Mouse (Mus musculus) liver, postnatal 0 days (tissue): ENCODE measurements around the gene Hoxb8. TPM values are rescaled to one million over a fixed set of nuclear protein-coding genes. Genes with fewer than 3 reads are reported as not detected.

Source experiments
- ATAC-seq: fragments of 200-750 bp; cut with Nextera tagmentation; 2 replicates; pipeline ENCODE4 v1.8.0; 2017; ENCODE audit warnings: mild to moderate bottlenecking, moderate library complexity
- DNase-seq: peaks from one replicate; pipeline ENCODE4 v3.0.0-alpha.2; 2016
- H3K27ac ChIP-seq: fragments of 300-500 bp; sonication (generic); 2 replicates; pipeline ENCODE4 v1.5.1; 2014; ENCODE audit warnings: antibody characterized with exemption, moderate library complexity, mild to moderate bottlenecking, low read depth
- H3K27me3 ChIP-seq: fragments of 300-500 bp; sonication (generic); 2 replicates; pipeline ENCODE4 v1.6.1; 2014; ENCODE audit warnings: low read length, control low read depth, mixed read lengths; ENCODE audit not compliant: insufficient read depth
- H3K36me3 ChIP-seq: fragments of 300-500 bp; sonication (generic); replicated peaks from 2 replicates; pipeline ENCODE4 v1.6.1; 2014; ENCODE audit warnings: mild to moderate bottlenecking, control low read depth, low read length, moderate library complexity, mixed read lengths; ENCODE audit not compliant: insufficient read depth
- H3K4me1 ChIP-seq: fragments of 300-500 bp; sonication (generic); 2 replicates; pipeline ENCODE4 v1.6.1; 2014; ENCODE audit warnings: antibody characterized with exemption, mild to moderate bottlenecking, control low read depth; ENCODE audit not compliant: insufficient read depth
- H3K4me2 ChIP-seq: fragments of 300-500 bp; sonication (generic); 2 replicates; pipeline ENCODE4 v1.6.1; 2014; ENCODE audit warnings: low read depth, mild to moderate bottlenecking, low read length, moderate library complexity, mixed read lengths
- H3K4me3 ChIP-seq: fragments of 300-500 bp; sonication (generic); 2 replicates; pipeline ENCODE4 v1.5.1; 2014; ENCODE audit warnings: low read depth, low read length
- H3K9ac ChIP-seq: fragments of 300-500 bp; sonication (generic); replicated peaks from 2 replicates; pipeline ENCODE4 v1.6.1; 2014; ENCODE audit warnings: mild to moderate bottlenecking, moderate library complexity
- H3K9me3 ChIP-seq: fragments of 300-500 bp; sonication (generic); 2 replicates; pipeline ENCODE4 v1.6.1; 2016; ENCODE audit warnings: mild to moderate bottlenecking, control low read depth, low read length, mixed read lengths
- CTCF ChIP-seq: sonication (generic); IDR thresholded peaks from 2 replicates; pipeline ENCODE4 v1.5.1; 2016; ENCODE audit warnings: antibody characterized with exemption, low read depth
- EP300 ChIP-seq: IDR thresholded peaks from 2 replicates; pipeline ENCODE4 v1.6.1; 2016; ENCODE audit warnings: antibody characterized with exemption, low read depth, mild to moderate bottlenecking
- WGBS: fragments of 180-500 bp; shearing (Covaris S2); extraction: QIAGEN DNeasy Blood & Tissue Kit; methylation state at CpG from one replicate; pipeline ENCODE4 v1.1.7; 2014; ENCODE audit not compliant: insufficient replicate concordance; 5-methylcytosine and 5-hydroxymethylcytosine counted together
- polyA plus RNA-seq: library from polyadenylated mRNA; unstranded; fragments of >200 nt; fragmentation: Nextera tagmentation; extraction: Ambion mirVana; gene quantifications from 2 replicates; pipeline ENCODE4 v1.2.1, GENCODE M21; 2015

Hoxb8 gene
- polyA plus RNA-seq, 1 experiment from 2014 or later = not detected

DNA sequence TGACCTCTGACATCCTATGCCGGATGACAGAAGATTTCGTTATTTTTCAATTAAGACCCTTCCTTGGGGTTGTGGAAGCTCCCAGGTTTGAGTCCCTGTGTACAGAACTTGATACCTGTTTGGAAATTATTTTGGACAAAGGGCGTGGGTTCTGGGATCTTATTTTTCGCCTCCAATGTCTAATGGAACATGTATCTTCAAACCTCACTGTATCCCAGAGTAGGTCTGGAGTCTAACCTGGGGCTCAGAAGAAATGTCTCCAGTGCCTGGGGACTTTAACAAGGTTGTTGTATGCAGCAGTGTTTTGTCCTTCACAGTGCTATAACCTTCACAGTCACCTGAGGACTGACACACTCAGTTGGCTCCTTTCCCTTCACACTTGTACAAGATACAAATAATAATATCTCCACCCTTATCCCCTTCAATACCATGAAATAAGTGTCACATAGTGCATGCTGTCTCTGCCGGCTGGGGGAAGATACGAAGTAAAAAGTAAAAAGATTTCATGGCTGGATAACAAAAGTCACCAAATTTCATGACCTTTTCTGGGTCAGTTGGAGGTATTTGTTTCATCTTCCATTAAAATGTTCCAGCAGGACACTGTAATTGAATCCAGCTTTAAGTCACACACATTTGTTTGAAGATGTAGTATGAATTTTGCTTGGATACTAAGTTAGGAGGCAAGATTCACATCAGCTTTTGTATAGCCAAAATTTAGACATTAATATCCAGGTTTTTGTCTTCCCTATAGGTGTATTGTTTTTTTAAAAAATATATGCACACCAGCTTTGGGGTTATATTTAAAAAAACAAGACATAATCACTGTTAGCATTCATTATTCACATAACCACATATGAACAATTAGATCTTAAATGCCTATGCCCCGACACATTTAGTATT is 14.4 kb upstream of the Hoxb8 start:
- Histone ChIP-seq H3K27me3 (peaks cover 99% of the 10 kb centered on the region), H3K9me3 (no peaks in the 10 kb centered on the region), H3K27ac (no peak overlapping the region), H3K4me2 (no peak overlapping the region), H3K4me3 (no peak overlapping the region), H3K36me3 (no peaks in the 10 kb centered on the region), H3K4me1 (peaks cover 4% of the 10 kb centered on the region; the same call in 1 of the 2 replicates), H3K9ac (no peak overlapping the region)
- WGBS = 48% methylated on average over 7 of the region's 7 CpGs
- ATAC-seq (no peak), DNase-seq (no peak)
- TF ChIP-seq EP300 = no peak

DNA sequence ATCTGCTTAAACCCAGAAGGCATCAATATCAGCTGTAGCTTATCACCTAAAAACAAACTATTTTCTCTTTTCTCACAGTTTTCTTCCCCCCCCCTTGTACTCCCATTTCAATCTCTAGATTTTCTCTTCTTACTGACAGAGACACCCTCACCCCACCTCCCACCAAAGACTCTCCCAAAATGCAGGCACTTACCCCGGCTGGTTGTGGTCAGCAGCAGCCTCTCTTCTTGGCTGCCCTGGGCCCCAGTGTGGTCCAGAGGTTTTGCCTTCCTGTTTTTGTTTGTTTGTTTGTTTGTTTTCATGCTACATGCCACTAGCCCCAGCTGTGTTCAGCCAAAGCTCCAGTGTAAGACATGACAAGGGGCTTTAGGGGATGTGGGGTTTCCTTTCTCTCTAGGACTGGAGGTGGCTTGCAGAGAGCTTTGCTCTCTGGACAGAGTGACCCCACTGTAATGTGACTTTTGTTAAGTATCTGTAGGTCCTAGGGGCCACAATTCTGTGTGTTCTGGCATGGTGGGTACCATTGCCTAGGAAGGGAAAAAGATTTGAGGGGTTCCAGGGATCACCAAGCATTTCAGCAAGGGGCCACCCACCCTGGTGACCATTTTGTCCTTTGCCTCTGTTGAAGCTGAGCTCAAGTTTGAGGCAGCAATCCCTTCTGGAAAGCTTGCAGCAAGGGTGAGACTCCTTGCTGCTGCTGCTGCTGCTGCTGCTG is 13.5 kb upstream of the Hoxb8 start:
- no peak overlapping the region for H3K4me3 ChIP-seq
- 21% methylated on average over 1 of the region's 1 CpGs for WGBS
- H3K27me3 ChIP-seq = peaks cover 99% of the 10 kb centered on the region

DNA sequence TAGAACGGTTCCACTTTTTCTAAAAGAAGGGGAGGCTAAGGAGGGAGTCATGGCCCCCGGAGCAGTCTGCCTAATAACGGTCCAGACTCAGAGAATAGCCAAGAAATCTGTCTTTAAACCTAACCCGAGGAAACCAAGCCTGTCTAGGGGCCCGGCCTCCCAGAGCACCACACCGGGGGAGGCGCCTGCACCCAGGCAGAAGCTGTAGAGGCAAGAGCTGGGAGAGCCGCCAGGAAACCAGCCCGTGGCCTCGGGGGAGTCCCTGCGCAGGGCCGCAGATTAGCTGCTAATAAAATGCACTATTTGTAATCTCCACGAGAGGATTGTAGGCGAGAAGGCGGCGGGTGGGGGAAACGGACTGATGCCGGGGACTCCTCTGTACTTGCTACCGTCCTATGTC is 11.8 kb upstream of the Hoxb8 start:
- H3K4me2 ChIP-seq = no peak overlapping the region
- H3K9ac ChIP-seq = no peak overlapping the region
- no peaks in the 10 kb centered on the region for H3K36me3 ChIP-seq
- peaks cover 4% of the 10 kb centered on the region; the same call in 1 of the 2 replicates for H3K4me1 ChIP-seq
- peaks cover 99% of the 10 kb centered on the region for H3K27me3 ChIP-seq
- DNase-seq (no peak), ATAC-seq (no peak)
- no peaks in the 10 kb centered on the region for H3K9me3 ChIP-seq
- no peak for TF ChIP-seq CTCF
- H3K27ac ChIP-seq = no peak overlapping the region
- WGBS = 6% methylated on average over 19 of the region's 19 CpGs
- no peak overlapping the region for H3K4me3 ChIP-seq

More for the DNA sequence above, 13.5 kb upstream of the Hoxb8 start:
- ATAC-seq (no peak), DNase-seq (no peak)
- Histone ChIP-seq H3K9me3 (no peaks in the 10 kb centered on the region), H3K9ac (no peak overlapping the region), H3K4me2 (no peak overlapping the region), H3K36me3 (no peaks in the 10 kb centered on the region), H3K27ac (no peak overlapping the region), H3K4me1 (peaks cover 4% of the 10 kb centered on the region; the same call in 1 of the 2 replicates)
- TF ChIP-seq CTCF = no peak
- no peak for TF ChIP-seq EP300

DNA sequence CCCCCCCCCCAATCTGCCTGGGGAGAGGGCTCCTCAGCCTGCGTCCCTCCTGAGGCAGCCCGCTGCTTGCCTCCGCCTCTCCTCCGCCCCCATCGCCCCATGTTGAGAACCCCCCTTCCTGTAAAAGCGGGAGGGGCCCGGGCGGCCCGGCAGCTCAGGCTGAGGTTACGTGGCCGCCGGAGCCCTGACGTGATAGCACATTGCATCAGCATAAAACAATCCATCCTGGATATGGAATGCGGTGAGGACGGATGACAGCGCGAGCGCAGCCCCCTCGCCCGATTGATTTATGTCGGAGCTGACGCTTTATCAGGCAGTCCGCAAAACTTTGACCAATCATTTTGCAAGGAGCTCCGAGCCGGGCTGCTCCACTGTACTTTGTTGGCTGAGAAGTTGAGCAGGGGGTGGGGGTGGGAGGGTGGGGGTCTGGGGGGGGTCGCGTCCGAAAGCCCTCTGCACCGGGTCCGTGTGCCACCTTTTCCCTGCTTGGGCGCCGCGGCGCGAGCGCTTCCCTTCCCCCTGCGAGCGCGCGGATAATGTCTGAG is 10.6 kb upstream of the Hoxb8 start, which contains the start of gene Hoxb9:
Hoxb9 (plus strand) TSS at position 462 of the 545 bp plus-strand sequence.
- H3K4me2 ChIP-seq = peak within 1 kb of the TSS; percentile 13; the same call in 1 of the 2 replicates
- no peak for DNase-seq
- WGBS = 2% methylated on average over 38 of the region's 40 CpGs
- H3K36me3 ChIP-seq = no peaks in the 10 kb centered on the region
- H3K27ac ChIP-seq = no peak within 1 kb of the TSS
- no peak for TF ChIP-seq EP300
- TF ChIP-seq CTCF = no peak
- H3K4me3 ChIP-seq = peak within 1 kb of the TSS; percentile 13; the same call in 1 of the 2 replicates
- H3K4me1 ChIP-seq = peaks cover 4% of the 10 kb centered on the region; the same call in 1 of the 2 replicates
- H3K9me3 ChIP-seq = no peaks in the 10 kb centered on the region
- peaks cover 99% of the 10 kb centered on the region for H3K27me3 ChIP-seq
- no peak within 1 kb of the TSS for H3K9ac ChIP-seq
- no peak for ATAC-seq

DNA sequence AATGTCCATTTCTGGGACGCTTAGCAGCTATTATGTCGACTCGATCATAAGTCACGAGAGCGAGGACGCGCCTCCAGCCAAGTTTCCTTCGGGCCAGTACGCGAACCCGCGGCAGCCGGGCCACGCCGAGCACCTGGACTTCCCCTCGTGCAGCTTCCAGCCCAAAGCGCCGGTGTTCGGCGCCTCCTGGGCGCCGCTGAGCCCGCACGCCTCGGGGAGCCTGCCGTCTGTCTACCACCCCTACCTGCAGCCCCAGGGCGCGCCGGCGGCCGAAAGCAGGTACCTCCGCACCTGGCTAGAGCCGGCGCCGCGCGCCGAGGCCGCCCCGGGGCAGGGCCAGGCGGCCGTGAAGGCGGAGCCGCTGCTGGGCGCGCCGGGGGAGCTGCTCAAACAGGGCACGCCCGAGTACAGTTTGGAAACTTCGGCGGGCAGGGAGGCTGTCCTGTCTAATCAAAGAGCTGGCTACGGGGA is 10.1 kb upstream of the Hoxb8 start:
- no peak overlapping the region for H3K27ac ChIP-seq
- ATAC-seq (no peak), DNase-seq (no peak)
- no peak for TF ChIP-seq CTCF
- TF ChIP-seq EP300 = no peak
- no peaks in the 10 kb centered on the region for H3K9me3 ChIP-seq
- H3K9ac ChIP-seq = no peak overlapping the region
- peak overlapping the region; percentile 13; the same call in 1 of the 2 replicates for H3K4me2 ChIP-seq
- under 1% methylated on average over 52 of the region's 52 CpGs for WGBS
- H3K36me3 ChIP-seq = no peaks in the 10 kb centered on the region
- peaks cover 99% of the 10 kb centered on the region for H3K27me3 ChIP-seq
- peaks cover 4% of the 10 kb centered on the region; the same call in 1 of the 2 replicates for H3K4me1 ChIP-seq
- peak overlapping the region; percentile 13; the same call in 1 of the 2 replicates for H3K4me3 ChIP-seq
